Mouse (Mus musculus): Measurements from ENCODE around the gene Gm19402. TPM values are rescaled to one million over a fixed set of nuclear protein-coding genes. Genes with fewer than 3 reads are reported as not detected.

Gene Gm19402
- total RNA-seq, 2 experiments from 2014 or later = not detected

- no peak for DNase-seq
These were observed 24.2 kb downstream of the Gm19402 start for GRCm38 (mm10) chr10:77666342-77666741.

- DNase-seq = no peak
These were observed 26.4 kb downstream of the Gm19402 start for GRCm38 (mm10) chr10:77663949-77664665.

DNA sequence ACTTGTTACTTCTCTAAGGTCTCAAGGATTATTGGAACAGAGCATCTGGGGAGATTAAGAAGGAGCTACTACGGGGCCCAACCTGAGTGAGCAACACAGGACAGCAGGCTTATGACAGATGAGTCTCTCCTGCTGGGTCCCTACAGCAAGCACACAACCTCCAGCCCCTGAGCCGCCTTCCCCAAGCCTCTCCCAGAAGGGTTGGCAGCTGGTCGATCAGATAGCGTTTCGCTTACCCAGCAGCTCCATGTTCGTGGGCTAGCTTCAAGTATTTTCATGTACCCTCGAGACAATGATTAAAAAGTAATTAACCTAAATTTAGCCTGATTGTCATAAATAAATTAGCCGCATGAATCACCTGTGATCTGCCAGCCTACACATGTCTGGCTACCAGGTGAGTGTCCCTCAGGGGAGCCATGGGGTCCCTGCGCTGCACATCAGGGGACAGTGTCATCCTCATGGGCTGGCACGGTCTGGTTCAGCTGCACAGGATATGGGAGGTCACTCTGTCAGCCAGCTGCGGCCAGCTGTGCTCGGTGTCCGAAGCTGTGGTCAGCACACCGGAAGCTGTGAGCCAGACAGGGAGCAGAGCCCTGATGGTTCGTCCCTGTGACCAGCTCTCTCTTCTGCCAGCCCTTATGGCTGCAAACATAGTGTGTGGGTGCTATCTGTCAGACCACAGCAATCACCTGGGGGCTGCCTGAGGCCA lies 32.1 kb downstream of the Gm19402 start:
- DNase-seq = no peak

DNA sequence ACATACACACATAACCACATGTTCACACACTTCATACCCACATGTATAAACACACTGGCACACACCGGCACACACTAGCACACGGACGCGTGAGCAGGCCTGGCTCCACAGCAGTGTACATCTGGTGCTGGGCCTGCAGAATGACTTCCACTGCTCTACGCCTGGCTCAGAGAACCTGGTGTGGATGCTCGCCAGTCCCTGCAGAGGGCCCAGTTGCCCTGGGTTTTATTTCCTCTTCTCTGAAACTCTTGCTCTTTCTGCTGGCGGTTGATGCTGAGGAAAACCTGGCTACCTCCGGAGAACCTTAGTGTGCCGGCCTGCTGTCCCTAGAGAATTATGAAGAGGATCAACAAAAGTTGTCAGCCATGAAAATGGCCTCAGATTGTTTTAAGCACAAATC lies 38.5 kb downstream of the Gm19402 start:
- DNase-seq = no peak

- no peak for DNase-seq
These were observed 42.7 kb downstream of the Gm19402 start for GRCm38 (mm10) chr10:77647901-77648300.

DNA sequence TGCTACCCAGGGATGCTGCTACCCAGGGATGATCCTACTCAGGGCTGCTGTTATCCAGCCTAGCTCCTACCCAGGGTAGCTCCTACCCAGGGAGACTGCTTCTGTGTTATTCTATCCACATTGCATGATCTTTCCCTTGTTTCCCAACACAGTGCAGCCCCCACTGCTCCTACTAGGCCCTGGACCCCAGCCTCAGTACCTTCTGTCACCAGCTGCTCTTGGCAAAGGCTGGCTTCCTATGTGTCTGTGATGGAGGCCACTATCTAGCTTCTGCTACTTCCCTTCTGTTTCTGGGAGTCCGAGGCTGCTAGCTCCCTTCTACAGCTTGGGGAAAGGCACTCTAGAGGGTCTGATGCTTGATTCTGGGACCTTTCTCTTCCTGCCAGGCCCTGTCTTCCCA lies 43.1 kb downstream of the Gm19402 start:
- no peak for DNase-seq

DNA sequence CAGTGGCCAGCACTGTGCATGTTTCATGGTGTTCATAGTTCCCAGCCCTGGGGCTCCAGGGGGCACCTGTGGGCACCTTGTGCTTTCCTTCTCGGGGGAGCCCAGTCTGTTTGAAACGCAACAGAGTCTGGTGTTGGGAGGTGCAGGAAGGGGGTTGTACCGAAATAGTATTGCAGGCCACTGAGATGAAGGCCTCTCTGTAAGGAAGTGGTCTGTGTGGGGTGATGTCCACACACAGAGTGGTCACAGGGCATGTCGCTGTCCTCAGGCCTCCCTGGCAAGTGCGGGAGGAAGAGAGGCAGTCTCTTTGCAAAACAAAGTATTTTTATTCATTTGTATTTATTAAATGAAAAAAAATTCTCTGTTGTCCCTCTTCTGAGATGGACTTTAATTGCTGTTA lies 45.0 kb downstream of the Gm19402 start:
- DNase-seq = no peak

DNA sequence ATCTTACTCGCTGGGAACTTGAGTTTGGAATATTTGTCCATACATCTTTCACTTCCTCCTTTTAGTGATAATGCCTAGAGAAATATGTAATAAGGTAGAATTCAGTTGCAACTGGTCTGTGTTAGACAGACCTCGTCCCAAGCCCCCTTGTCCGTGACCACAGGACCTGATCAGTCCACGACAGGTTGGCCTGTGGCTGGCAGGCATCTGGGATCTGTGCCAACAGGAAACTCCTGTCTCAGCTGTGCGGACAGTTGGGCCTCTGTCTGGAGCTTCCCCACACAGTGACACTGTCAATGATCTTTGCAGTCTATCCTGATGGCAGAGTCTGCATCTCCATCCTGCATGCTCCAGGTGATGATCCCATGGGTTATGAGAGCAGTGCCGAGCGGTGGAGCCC lies 47.4 kb downstream of the Gm19402 start:
- DNase-seq = no peak

Small RNA genes within 50 kb of the gene (microRNA-seq; reads per million reads assigned to microRNA genes)
- gene Mir1930 (ENCODE audit: borderline replicate concordance in 2 of 2) = 12.4 to 14.0 reads per million in 2 experiments

Other genes with a start within 250 kb of the Gm19402 start
- 1 to 10 TPM; 6.2 to 6.7 TPM for gene Fam207a, start 175.0 kb downstream of the Gm19402 start, total RNA-seq (2021)
- 1 to 10 TPM; 1.3 to 1.8 TPM for gene Itgb2, start 160.5 kb downstream of the Gm19402 start, total RNA-seq (2021)
- 10 to 100 TPM; 26.1 to 29.1 TPM for gene Pttg1ip, start 109.0 kb downstream of the Gm19402 start, total RNA-seq (2021)
- gene Sumo3, start 84.7 kb downstream of the Gm19402 start, total RNA-seq (2021) = 10 to 100 TPM; 32.8 to 36.7 TPM
- 1 to 10 TPM; 6.5 to 7.4 TPM for gene Gm49325, start 84.6 kb downstream of the Gm19402 start, total RNA-seq (2021)
- 10 to 100 TPM; 81.7 to 84.9 TPM for gene Ube2g2, start 68.5 kb downstream of the Gm19402 start, total RNA-seq (2021)
- gene Tspear, start 4.2 kb downstream of the Gm19402 start, total RNA-seq (2021) = not detected
- gene Gm9508, start 6.5 kb upstream of the Gm19402 start, total RNA-seq (2021) = not detected
- not detected for gene Gm10272, start 15.9 kb upstream of the Gm19402 start, total RNA-seq (2021)
- not detected for gene Gm10024, start 20.7 kb upstream of the Gm19402 start, total RNA-seq (2021)
- gene Gm10142, start 25.1 kb upstream of the Gm19402 start, total RNA-seq (2021) = not detected
- not detected for gene Krtap12-1, start 29.8 kb upstream of the Gm19402 start, total RNA-seq (2021)
- gene Gm10100, start 35.7 kb upstream of the Gm19402 start, total RNA-seq (2021) = not detected
- gene Gm18596, start 51.9 kb upstream of the Gm19402 start, total RNA-seq (2021) = not detected
- gene Gm9736, start 60.6 kb upstream of the Gm19402 start, total RNA-seq (2021) = not detected
- not detected for gene Gm3233, start 68.9 kb upstream of the Gm19402 start, total RNA-seq (2021)
- not detected for gene Gm3238, start 80.6 kb upstream of the Gm19402 start, total RNA-seq (2021)
- gene Gm7138, start 86.2 kb upstream of the Gm19402 start, total RNA-seq (2021) = not detected
- not detected for gene Gm3250, start 91.8 kb upstream of the Gm19402 start, total RNA-seq (2021)
- not detected for gene Gm7137, start 97.4 kb upstream of the Gm19402 start, total RNA-seq (2021)
- not detected for gene Gm9639, start 104.3 kb upstream of the Gm19402 start, total RNA-seq (2021)
- gene Gm19668, start 108.4 kb upstream of the Gm19402 start, total RNA-seq (2021) = not detected
- gene Gm9507, start 121.1 kb upstream of the Gm19402 start, total RNA-seq (2021) = not detected
- gene Gm2696, start 123.9 kb upstream of the Gm19402 start, total RNA-seq (2021) = not detected
- not detected for gene Krtap10-4, start 136.3 kb upstream of the Gm19402 start, total RNA-seq (2021)
- not detected for gene Krtap10-10, start 145.2 kb upstream of the Gm19402 start, total RNA-seq (2021)
- gene Gm36176, start 156.0 kb upstream of the Gm19402 start, total RNA-seq (2021) = not detected
- not detected for gene Gm10318, start 162.1 kb upstream of the Gm19402 start, total RNA-seq (2021)
- not detected for gene Gm3285, start 171.2 kb upstream of the Gm19402 start, total RNA-seq (2021)
- under 1 TPM; 0.18 to 0.32 TPM for gene Lrrc3, start 211.8 kb upstream of the Gm19402 start, total RNA-seq (2021)

All from gastrocnemius, postnatal 25 days (tissue).